Mouse (Mus musculus): ENCODE data around the gene Tsen15.

Tsen15 gene

GRCm38 (mm10) chr1:152386188-152386835 lies at the start of gene Tsen15:
Gene Tsen15, minus strand, starts transcription at chr1:152386688.
- DNase-seq (ENCODE audit: extremely low spot score), result peak; percentile 84

GRCm38 (mm10) chr1:152434166-152434565 lies 47.7 kb upstream of the Tsen15 start:
- DNase-seq (ENCODE audit: extremely low spot score), result no peak

DNA sequence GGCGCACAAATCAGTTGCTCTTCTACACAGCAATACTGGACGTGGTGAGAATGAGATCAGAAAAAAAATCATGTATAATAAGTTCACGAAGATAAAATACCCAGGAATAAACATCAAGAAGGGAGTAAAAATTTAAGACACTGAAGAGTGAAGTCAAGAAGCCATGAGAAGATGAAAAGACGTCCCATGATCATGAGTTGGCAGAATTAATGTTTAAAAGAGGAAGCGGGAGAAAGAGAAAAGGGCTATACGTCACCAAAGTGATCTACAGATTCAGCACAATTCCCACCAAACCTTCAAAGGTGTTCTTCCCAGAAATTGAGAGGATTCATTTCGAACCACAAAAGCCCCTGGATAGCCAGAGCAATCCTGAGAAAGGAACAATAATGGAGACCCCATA lies 43.3 kb upstream of the Tsen15 start:
- DNase-seq (ENCODE audit: extremely low spot score), result no peak

GRCm38 (mm10) chr1:152427912-152428581 lies 41.6 kb upstream of the Tsen15 start:
- DNase-seq (ENCODE audit: extremely low spot score), result no peak

- no peak for DNase-seq (ENCODE audit: extremely low spot score)
Measured at GRCm38 (mm10) chr1:152423052-152423451, 36.6 kb upstream of the Tsen15 start.

- DNase-seq (ENCODE audit: extremely low spot score), result no peak
Measured at GRCm38 (mm10) chr1:152422295-152422694, 35.8 kb upstream of the Tsen15 start.

DNA sequence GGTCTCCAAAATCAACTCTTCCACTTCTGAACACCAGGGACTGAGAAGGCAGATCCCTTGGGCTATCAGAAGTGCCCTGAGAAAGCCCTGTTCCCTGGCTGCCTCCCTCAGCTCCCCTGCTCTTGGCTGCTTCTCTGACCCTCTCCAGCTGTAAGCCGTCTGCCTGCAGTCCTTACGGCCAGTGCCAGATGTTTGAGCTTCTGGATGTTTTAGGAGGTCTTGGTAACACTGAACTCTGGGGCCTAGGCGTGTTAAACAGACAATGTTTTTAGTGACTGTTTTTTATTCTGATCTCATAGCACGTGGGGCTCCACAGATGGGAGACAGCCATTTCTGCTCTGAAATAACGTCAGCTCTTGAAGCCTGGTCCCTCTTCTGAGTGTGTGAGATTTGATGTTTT lies 31.1 kb upstream of the Tsen15 start:
- peak; percentile 22 for DNase-seq (ENCODE audit: extremely low spot score)

DNA sequence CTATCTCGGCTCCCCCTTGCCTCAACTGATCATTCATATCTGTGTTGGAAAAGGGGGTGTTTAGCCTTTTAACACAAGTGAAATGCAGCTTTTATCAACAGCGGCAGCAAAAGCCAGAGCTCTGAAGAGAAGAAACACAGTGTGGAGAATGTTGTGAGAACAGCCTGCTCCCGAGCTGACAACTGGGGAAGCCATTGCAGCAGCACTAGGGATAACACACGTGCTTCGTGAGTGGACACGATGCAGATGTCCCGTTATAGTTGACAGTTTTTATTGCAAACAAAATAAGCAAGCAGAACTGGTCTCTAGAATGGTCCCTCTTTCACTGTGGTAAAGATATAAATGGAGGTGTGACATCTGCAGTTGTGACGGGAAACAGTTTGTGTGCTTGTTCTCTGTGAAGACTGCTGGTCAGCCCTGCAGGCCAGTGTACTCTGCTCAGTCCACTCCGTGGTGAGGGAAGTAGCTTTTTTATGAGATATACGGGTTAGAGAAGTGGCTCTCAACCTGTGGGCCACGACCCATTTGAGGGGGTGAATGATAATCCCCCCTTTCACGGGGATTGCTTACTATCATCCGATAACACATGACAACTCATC lies 29.9 kb upstream of the Tsen15 start:
- DNase-seq (ENCODE audit: extremely low spot score), result no peak

DNA sequence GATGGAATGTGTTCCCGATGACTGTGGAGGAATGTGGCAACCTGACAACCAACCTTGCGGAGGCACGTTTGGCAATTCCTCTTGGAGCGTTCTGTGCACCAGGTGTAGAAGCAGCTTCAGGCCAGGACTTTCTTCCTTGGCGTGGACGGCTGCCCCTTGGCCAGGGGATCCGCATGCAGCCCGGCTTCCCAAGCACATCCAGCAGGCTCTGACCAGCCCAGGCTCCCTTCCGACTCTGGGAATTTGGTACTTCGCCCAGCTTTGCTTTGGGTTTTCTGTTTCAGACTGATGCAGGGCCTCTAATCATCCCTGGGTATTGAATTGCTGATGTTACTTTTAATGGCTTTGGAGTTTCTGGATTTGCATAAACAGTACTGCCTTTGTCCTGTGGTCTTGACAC lies 28.0 kb upstream of the Tsen15 start:
- no peak for DNase-seq (ENCODE audit: extremely low spot score)

DNA sequence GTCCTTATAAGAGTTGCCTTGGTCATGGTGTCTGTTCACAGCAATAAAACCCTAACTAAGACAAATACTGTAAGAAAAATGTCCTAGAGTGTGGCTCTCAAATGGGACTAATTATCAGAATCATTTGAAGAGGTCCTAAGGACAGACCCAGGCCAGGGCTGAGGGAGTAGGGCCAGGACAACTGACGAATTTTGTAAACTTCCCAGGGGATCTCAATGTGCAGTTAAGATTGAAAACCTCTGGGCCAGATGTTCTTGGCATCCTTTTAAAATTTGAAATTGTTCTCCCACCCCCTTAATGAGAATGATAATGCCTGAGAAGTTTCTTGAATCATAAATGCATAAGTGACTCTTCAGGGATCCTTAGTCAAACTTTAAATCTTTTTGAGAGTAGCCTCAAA lies 27.5 kb upstream of the Tsen15 start:
- no peak for DNase-seq (ENCODE audit: extremely low spot score)

DNA sequence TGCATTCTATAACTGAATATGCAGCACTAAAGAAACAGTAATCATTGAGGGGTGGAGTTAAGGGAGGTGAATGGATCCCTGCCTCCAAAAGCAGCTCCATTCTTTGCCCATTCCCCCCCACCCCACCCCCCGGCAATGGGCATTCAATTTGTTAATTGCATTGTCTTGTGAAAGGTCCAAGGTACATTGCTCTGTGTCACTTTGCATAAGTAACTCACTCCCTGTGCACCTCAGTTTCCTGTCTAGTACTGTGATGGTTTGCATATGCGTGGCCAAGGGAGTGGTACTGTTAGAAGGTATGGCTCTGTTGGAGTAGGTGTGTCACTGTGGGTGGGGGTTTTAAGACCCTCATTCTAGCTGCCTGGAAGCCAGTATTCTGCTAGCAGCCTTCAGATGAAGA lies 26.6 kb upstream of the Tsen15 start:
- no peak for DNase-seq (ENCODE audit: extremely low spot score)

GRCm38 (mm10) chr1:152410657-152411056 lies 24.2 kb upstream of the Tsen15 start:
- no peak for DNase-seq (ENCODE audit: extremely low spot score)

- no peak for DNase-seq (ENCODE audit: extremely low spot score)
Measured at GRCm38 (mm10) chr1:152409356-152409755, 22.9 kb upstream of the Tsen15 start.

DNA sequence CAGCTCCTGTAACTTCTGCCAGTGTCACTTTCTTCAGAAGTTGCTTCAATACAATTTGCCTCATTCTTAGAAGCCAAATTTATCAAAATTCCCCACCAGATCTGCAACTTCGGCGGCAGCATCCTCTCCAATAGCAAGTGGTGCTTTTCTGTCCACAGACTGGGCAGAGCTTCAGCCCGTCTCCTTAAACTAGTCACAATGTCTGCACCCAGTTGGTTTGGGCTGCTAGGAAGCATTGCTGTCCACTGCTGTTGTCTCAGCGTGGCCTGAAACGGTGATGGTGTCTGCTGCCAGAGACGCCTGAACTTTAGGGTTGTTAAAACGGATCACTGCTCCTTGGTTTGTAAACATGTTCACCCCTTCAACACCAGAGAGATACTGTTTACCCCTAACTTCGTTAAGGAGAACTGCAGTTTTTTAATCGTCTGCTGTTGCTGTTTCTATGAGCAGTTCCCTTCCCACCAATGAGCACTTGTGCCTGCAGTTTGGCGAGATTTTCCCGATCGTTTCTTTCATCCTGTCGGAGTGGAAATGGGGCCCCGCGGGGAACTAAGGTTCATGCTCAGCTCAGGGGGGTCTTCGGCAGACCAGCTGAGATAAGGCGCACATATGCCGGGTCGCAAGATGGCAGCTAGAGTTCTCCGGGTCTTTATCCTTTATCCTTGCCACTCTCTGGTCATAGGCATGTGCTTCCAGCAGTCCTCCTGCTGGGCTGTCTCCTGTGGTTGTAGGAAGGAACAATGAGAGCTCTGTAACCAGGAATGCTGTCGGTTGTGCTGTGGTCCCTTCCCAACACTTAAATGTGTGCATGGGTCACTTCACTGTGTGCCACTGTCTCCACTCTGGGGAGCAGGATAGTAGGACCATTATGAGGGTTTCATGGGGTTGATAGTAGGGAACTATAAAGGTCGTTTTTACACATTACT lies 20.8 kb upstream of the Tsen15 start:
- peak; percentile 32 for DNase-seq (ENCODE audit: extremely low spot score)

GRCm38 (mm10) chr1:152400556-152401540 lies 14.4 kb upstream of the Tsen15 start:
- no peak for DNase-seq (ENCODE audit: extremely low spot score)

DNA sequence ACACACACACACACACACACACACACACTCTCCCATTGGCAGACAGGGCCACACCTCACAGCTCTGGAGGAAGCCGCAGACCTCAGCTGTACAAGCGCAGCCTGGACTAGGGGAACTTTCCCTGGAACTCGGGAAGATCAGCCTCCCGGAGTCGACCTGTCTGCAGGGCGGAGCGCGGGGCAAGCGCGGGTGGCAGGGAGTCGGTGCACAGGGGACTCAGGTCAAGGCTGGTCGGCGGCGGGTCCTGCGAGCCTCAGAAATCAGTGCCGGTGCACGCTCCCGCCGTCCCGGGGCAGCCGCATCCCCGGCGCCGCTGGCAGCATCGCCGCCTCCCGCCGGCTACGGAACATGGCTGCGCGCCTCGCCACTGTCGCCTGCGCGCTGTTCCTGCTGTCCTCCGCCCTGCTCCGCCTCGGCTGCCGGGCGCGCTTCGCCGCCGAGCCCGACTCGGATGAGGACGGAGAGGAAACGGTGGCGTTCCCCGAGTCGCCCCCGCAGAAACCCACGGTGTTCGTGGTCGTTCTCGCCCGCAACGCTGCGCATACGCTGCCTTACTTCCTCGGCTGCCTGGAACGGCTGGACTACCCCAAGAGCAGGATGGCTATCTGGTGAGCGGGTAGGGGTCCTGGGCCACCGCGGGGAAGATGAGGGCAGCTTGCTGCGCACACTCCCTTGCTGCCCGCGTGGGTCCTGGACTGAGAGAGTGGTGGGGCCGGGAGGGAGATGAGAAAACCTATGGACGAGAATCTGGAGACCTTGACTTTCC lies 13.5 kb upstream of the Tsen15 start, which contains the start of gene Colgalt2:
TSS of gene Colgalt2 (plus strand) at position 41 of the 766 bp plus-strand sequence.
- DNase-seq (ENCODE audit: extremely low spot score), result peak; percentile 72

DNA sequence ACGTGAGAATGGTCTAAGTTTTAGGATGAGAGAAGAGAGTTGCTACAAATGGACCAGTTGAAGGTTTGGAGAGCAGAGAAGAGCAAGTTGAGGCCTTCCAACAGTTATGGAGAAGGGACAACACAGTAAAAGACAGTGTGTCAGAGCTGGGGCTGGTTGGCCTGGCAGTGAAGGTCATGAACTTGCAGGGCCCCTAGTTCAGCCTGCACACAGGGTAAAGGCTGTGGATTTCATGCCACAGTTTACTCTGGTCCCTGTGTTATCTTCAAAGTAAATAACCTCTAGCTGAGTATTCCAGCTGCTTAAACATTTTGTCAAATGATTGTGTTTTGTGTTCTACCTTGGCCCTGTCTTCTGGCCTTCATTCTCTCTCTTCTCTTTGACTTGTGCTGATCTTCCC lies 12.2 kb upstream of the Tsen15 start:
- no peak for DNase-seq (ENCODE audit: extremely low spot score)

GRCm38 (mm10) chr1:152394956-152395515 lies 8.5 kb upstream of the Tsen15 start:
- DNase-seq (ENCODE audit: extremely low spot score), result no peak

DNA sequence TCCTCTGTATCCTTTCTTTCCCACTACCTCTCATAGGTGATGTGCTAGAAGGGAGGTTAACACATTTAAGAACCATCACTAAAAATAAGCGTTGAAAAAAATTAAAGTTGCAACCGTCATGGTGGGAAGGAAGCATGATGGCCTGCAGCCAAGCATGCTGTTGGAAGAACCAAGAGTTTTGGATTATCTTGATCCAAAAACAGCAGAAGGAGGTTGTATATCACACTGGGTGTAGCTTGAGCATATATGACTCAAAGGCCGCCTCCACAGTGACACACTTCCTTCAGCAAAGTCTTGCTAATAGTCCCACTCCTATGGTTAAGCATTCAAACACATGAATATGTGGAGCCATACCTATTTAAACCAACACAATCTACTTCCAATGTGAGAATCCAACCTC lies 7.6 kb upstream of the Tsen15 start:
- no peak for DNase-seq (ENCODE audit: extremely low spot score)

DNA sequence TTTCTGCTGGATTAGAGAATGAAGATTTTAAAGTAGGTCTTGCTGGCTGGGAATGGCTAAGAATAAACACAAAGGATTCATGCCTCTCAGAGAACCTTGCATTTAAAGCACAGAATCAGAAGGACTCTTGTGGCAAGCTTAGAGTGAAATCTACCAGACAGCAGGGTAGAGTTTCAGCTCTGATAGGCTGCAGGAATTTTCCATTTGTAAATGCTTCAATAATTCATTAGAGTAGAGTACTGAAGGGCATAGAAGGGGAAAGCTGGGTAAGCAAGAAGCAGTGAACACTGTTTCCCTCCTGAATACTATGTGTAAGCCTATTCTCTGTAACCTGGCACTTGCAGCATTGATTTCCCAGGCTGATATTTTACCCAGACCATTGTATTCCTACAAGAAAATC lies 2.8 kb upstream of the Tsen15 start:
- no peak for DNase-seq (ENCODE audit: extremely low spot score)

Data from embryo, embryonic 9.5 days (tissue).